ENCODE assay signal across 11 mouse cellular contexts in the genomic region with DNA sequence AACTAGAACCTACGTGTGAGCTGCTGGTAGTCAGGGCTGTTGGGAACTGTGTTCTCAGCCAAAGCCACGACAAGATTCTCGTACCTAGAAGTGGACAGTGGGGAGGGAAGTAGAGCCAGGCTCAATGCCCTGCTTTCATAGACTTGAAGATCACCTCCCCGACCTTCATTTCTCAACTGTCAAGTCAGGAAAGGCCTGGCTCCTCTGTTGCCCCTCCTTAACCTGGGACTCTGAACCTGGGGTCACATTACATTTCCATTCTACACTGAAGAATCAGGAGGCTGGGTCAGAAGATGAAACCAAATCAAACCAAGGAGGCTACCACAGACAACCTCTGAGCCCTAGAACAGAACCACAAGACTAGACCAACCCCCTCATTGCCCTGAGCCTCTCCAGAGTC. TPM values are rescaled to one million over a fixed set of nuclear protein-coding genes. Genes with fewer than 3 reads are reported as not detected.
DNase-seq lines count a peak whose midpoint lies in the region; ATAC-seq lines count a peak whose summit lies in the region.
"Had no signal": no experiment of that assay in that cellular context is flagged by ENCODE, and none has a peak within 500 bp of the region (broad histone marks: within the 10 kb centered on the region; RNA-seq: fewer than 3 reads in every experiment).

No protein-coding gene starts in this region.

- H3K4me2 ChIP-seq in heart, embryonic 11.5 days, result peak overlapping the region; percentile 73
- H3K4me2 ChIP-seq in neural tube, embryonic 11.5 days (ENCODE audit: low read depth), result peak overlapping the region; percentile 78
- no peak overlapping the region; the same call in 1 of the 2 replicates for H3K4me2 ChIP-seq in neural tube, embryonic 15.5 days
- H3K4me2 ChIP-seq in stomach, embryonic 16.5 days (ENCODE audit: low read depth, low read length), result peak overlapping the region; percentile 88

- ATAC-seq in heart, embryonic 11.5 days (replicated peaks; ENCODE audit: insufficient number of reproducible peaks, low FRiP score, low TSS enrichment), result no peak
- no peak for ATAC-seq in neural tube, embryonic 11.5 days (ENCODE audit: insufficient read depth, low FRiP score, low TSS enrichment)
- no peak for ATAC-seq in neural tube, embryonic 15.5 days (ENCODE audit: low FRiP score)
- ATAC-seq in stomach, embryonic 16.5 days (ENCODE audit: insufficient read depth, low FRiP score), result no peak

- WGBS in heart, embryonic 11.5 days (ENCODE audit: insufficient replicate concordance), result 61% methylated on average over 4 of the region's 4 CpGs
- WGBS in neural tube, embryonic 11.5 days, result 74% methylated on average over 4 of the region's 4 CpGs
- WGBS in neural tube, embryonic 15.5 days, result 85% methylated on average over 4 of the region's 4 CpGs
- WGBS in stomach, embryonic 16.5 days, result 63% methylated on average over 4 of the region's 4 CpGs

- no peak for DNase-seq in heart, adult 18-20 months
- DNase-seq in neural tube, embryonic 11.5 days (ENCODE audit: low spot score), result no peak
- peak; percentile 42 to 58 for DNase-seq in kidney, postnatal 36 days
- no peak for DNase-seq in adrenal gland, postnatal 14 days
- no peak for DNase-seq in ovary, adult 18-20 months (ENCODE audit: low spot score)
- DNase-seq: layer of hippocampus, postnatal 36 days had no signal

- H3K9ac ChIP-seq in heart, embryonic 11.5 days (ENCODE audit: low read depth, low read length), result peak overlapping the region; percentile 75
- H3K9ac ChIP-seq in neural tube, embryonic 11.5 days (ENCODE audit: low read length), result no peak overlapping the region
- no peak overlapping the region for H3K9ac ChIP-seq in neural tube, embryonic 15.5 days (replicated peaks)
- H3K9ac ChIP-seq in stomach, embryonic 16.5 days (ENCODE audit: low read length), result peak overlapping the region; percentile 78

- no peak overlapping the region; the same call in 1 of the 2 replicates for H3K27ac ChIP-seq in heart, embryonic 11.5 days (ENCODE audit: low read depth, low read length)
- no peak overlapping the region for H3K27ac ChIP-seq in neural tube, embryonic 11.5 days (ENCODE audit: low read depth, low read length)
- no peak overlapping the region for H3K27ac ChIP-seq in neural tube, embryonic 15.5 days (replicated peaks)
- no peak overlapping the region for H3K27ac ChIP-seq in stomach, embryonic 16.5 days (ENCODE audit: low read length)

- H3K4me3 ChIP-seq in heart, embryonic 11.5 days (ENCODE audit: low read depth, low read length), result peak overlapping the region; percentile 57
- H3K4me3 ChIP-seq in neural tube, embryonic 11.5 days (ENCODE audit: low read depth, low read length), result peak overlapping the region; percentile 67
- no peak overlapping the region for H3K4me3 ChIP-seq in neural tube, embryonic 15.5 days (replicated peaks)
- H3K4me3 ChIP-seq in stomach, embryonic 16.5 days (replicated peaks; ENCODE audit: low read length), result peak overlapping the region; percentile 69

- no peaks in the 10 kb centered on the region for H3K9me3 ChIP-seq in heart, embryonic 11.5 days (replicated peaks; ENCODE audit: control insufficient read depth, low read length)
- H3K9me3 ChIP-seq in neural tube, embryonic 11.5 days (ENCODE audit: control insufficient read depth, low read length), result no peaks in the 10 kb centered on the region
- no peaks in the 10 kb centered on the region for H3K9me3 ChIP-seq in neural tube, embryonic 15.5 days (replicated peaks)
- H3K9me3 ChIP-seq in stomach, embryonic 16.5 days (replicated peaks; ENCODE audit: control insufficient read depth, low read length), result no peaks in the 10 kb centered on the region

- H3K4me1 ChIP-seq in heart, embryonic 11.5 days (ENCODE audit: control insufficient read depth, insufficient read depth, low read length), result peaks cover 36% of the 10 kb centered on the region
- peaks cover 18% of the 10 kb centered on the region for H3K4me1 ChIP-seq in neural tube, embryonic 11.5 days (ENCODE audit: control insufficient read depth, insufficient read depth, low read length)
- H3K4me1 ChIP-seq in neural tube, embryonic 15.5 days, result peaks cover 35% of the 10 kb centered on the region
- peaks cover 20% of the 10 kb centered on the region for H3K4me1 ChIP-seq in stomach, embryonic 16.5 days (ENCODE audit: control insufficient read depth, insufficient read depth, low read length)

- 0 out of 2 replicates have a peak, but pooled peaks cover 2% of the 10 kb centered on the region for H3K36me3 ChIP-seq in heart, embryonic 11.5 days (ENCODE audit: control insufficient read depth, insufficient read depth, low read length)
- no peaks in the 10 kb centered on the region for H3K36me3 ChIP-seq in neural tube, embryonic 11.5 days (ENCODE audit: control insufficient read depth, insufficient read depth, low read length)
- H3K36me3 ChIP-seq in neural tube, embryonic 15.5 days, result no peaks in the 10 kb centered on the region
- 0 out of 2 replicates have a peak, but pooled peaks cover 4% of the 10 kb centered on the region for H3K36me3 ChIP-seq in stomach, embryonic 16.5 days (ENCODE audit: control insufficient read depth, insufficient read depth, low read length)

- no peaks in the 10 kb centered on the region for H3K27me3 ChIP-seq in heart, embryonic 11.5 days (ENCODE audit: control insufficient read depth, insufficient read depth, low read length)
- H3K27me3 ChIP-seq in neural tube, embryonic 11.5 days (ENCODE audit: control insufficient read depth, insufficient read depth, low read length), result no peaks in the 10 kb centered on the region
- H3K27me3 ChIP-seq in neural tube, embryonic 15.5 days (replicated peaks), result no peaks in the 10 kb centered on the region
- no peaks in the 10 kb centered on the region for H3K27me3 ChIP-seq in stomach, embryonic 16.5 days (ENCODE audit: control insufficient read depth, insufficient read depth, low read length)

RNA-seq across cellular contexts. Expression of gene Arhgef39, which starts 1.5 kb away (rescaled TPM):
- polyA plus RNA-seq in heart, embryonic 11.5 days (2014; fragmentation: Nextera tagmentation; extraction: Ambion mirVana), result 34.2 and 35.7 TPM in 2 replicates
- total RNA-seq in heart, adult 18-20 months (2021), result under 1 TPM in 1 of 2 experiments, not detected in 1; 0.64 TPM
- 36.7 and 39.3 TPM in 2 replicates for polyA plus RNA-seq in neural tube, embryonic 11.5 days (2014; fragmentation: Nextera tagmentation; extraction: Ambion mirVana)
- polyA plus RNA-seq in neural tube, embryonic 15.5 days (2015; fragmentation: Nextera tagmentation; extraction: Ambion mirVana), result 5.9 and 15.4 TPM in 2 replicates
- 45.0 and 46.1 TPM in 2 replicates for polyA plus RNA-seq in stomach, embryonic 16.5 days (2015; fragmentation: Nextera tagmentation; extraction: Ambion mirVana)
- total RNA-seq in adrenal gland, postnatal 14 days (2021), result 5.2 and 6.8 TPM in 2 replicates

RNA-seq across cellular contexts. Expression of gene Ccdc107, which starts 5.2 kb away (rescaled TPM):
- polyA plus RNA-seq in heart, embryonic 11.5 days (2014; fragmentation: Nextera tagmentation; extraction: Ambion mirVana), result 73.6 and 75.8 TPM in 2 replicates
- total RNA-seq in heart, adult 18-20 months (2021), result 10 to 100 TPM; 29.2 to 31.7 TPM
- 46.6 and 55.9 TPM in 2 replicates for polyA plus RNA-seq in neural tube, embryonic 11.5 days (2014; fragmentation: Nextera tagmentation; extraction: Ambion mirVana)
- 88.9 and 89.8 TPM in 2 replicates for polyA plus RNA-seq in neural tube, embryonic 15.5 days (2015; fragmentation: Nextera tagmentation; extraction: Ambion mirVana)
- polyA plus RNA-seq in stomach, embryonic 16.5 days (2015; fragmentation: Nextera tagmentation; extraction: Ambion mirVana), result 106 and 113 TPM in 2 replicates
- 48.3 and 50.0 TPM in 2 replicates for total RNA-seq in adrenal gland, postnatal 14 days (2021)

RNA-seq across cellular contexts. Expression of gene Car9, which starts 8.8 kb away (rescaled TPM):
- 1.7 and 3.2 TPM in 2 replicates for polyA plus RNA-seq in heart, embryonic 11.5 days (2014; fragmentation: Nextera tagmentation; extraction: Ambion mirVana)
- under 1 TPM in 1 of 2 experiments, not detected in 1; 0.36 TPM for total RNA-seq in heart, adult 18-20 months (2021)
- polyA plus RNA-seq in neural tube, embryonic 11.5 days (2014; fragmentation: Nextera tagmentation; extraction: Ambion mirVana), result 0.23 and 0.44 TPM in 2 replicates
- polyA plus RNA-seq in neural tube, embryonic 15.5 days (2015; fragmentation: Nextera tagmentation; extraction: Ambion mirVana), result 0.17 and 1.3 TPM in 2 replicates
- 22.3 and 22.9 TPM in 2 replicates for polyA plus RNA-seq in stomach, embryonic 16.5 days (2015; fragmentation: Nextera tagmentation; extraction: Ambion mirVana)
- total RNA-seq in adrenal gland, postnatal 14 days (2021), result 0.37 and 0.83 TPM in 2 replicates
- total RNA-seq: neutrophil, adult 5-6 weeks had no signal

RNA-seq across cellular contexts. Expression of gene Sit1, which starts 14.4 kb away (rescaled TPM):
- polyA plus RNA-seq in heart, embryonic 11.5 days (2014; fragmentation: Nextera tagmentation; extraction: Ambion mirVana), result not detected in 2 replicates
- total RNA-seq in heart, adult 18-20 months (2021), result 1 to 10 TPM in 1 of 2 experiments, not detected in 1; 1.1 TPM
- not detected in 2 replicates for polyA plus RNA-seq in neural tube, embryonic 11.5 days (2014; fragmentation: Nextera tagmentation; extraction: Ambion mirVana)
- 1.9 TPM in 1 of 2 replicates, not detected in the other for polyA plus RNA-seq in neural tube, embryonic 15.5 days (2015; fragmentation: Nextera tagmentation; extraction: Ambion mirVana)
- polyA plus RNA-seq in stomach, embryonic 16.5 days (2015; fragmentation: Nextera tagmentation; extraction: Ambion mirVana), result not detected in 2 replicates
- total RNA-seq in adrenal gland, postnatal 14 days (2021), result 0.59 and 1.3 TPM in 2 replicates
- total RNA-seq: gastrocnemius, postnatal 25 days; layer of hippocampus, postnatal 36 days had no signal

RNA-seq across cellular contexts. Expression of gene Tpm2, which starts 25.6 kb away (rescaled TPM):
- polyA plus RNA-seq in heart, embryonic 11.5 days (2014; fragmentation: Nextera tagmentation; extraction: Ambion mirVana), result 155 and 162 TPM in 2 replicates
- 10 to 100 TPM; 32.1 to 35.2 TPM for total RNA-seq in heart, adult 18-20 months (2021)
- 101 and 127 TPM in 2 replicates for polyA plus RNA-seq in neural tube, embryonic 11.5 days (2014; fragmentation: Nextera tagmentation; extraction: Ambion mirVana)
- 51.4 and 85.4 TPM in 2 replicates for polyA plus RNA-seq in neural tube, embryonic 15.5 days (2015; fragmentation: Nextera tagmentation; extraction: Ambion mirVana)
- 1,306 and 1,388 TPM in 2 replicates for polyA plus RNA-seq in stomach, embryonic 16.5 days (2015; fragmentation: Nextera tagmentation; extraction: Ambion mirVana)
- total RNA-seq in adrenal gland, postnatal 14 days (2021), result 84.5 and 88.0 TPM in 2 replicates

Comparison
In these comparisons a context has a peak if more than half of its experiments do, and no peak if none do; other contexts are left out.
1. H3K9ac ChIP-seq: peak in heart, embryonic 11.5 days (single experiment) and stomach, embryonic 16.5 days (single experiment); none in neural tube, embryonic 11.5 days (single experiment) and neural tube, embryonic 15.5 days (single experiment).
2. DNase-seq: peak in kidney, postnatal 36 days (2 of 2); none in heart, adult 18-20 months (0 of 2), neural tube, embryonic 11.5 days (single experiment), adrenal gland, postnatal 14 days (single experiment) and ovary, adult 18-20 months (single experiment).